Comparison of ENCODE assay signal across 24 mouse cellular contexts in genomic region chr4:135938858-135939257, GRCm38 (mm10). TPM values are rescaled to one million over a fixed set of nuclear protein-coding genes. Genes with fewer than 3 reads are reported as not detected.
DNase-seq lines count a peak whose midpoint lies in the region; ATAC-seq and TF ChIP-seq lines count a peak whose summit lies in the region.
"Had no signal": no experiment of that assay in that cellular context is flagged by ENCODE, and none has a peak within 500 bp of the region (broad histone marks: within the 10 kb centered on the region; RNA-seq: fewer than 3 reads in every experiment).

No protein-coding gene starts in this region.

- H3K36me3 ChIP-seq in liver, embryonic 12.5 days = peaks cover 26% of the 10 kb centered on the region
- H3K36me3 ChIP-seq in liver, embryonic 16.5 days (ENCODE audit: control insufficient read depth, insufficient read depth) = peaks cover 3% of the 10 kb centered on the region; the same call in 1 of the 2 replicates
- peaks cover 6% of the 10 kb centered on the region for H3K36me3 ChIP-seq in stomach, postnatal 0 days (ENCODE audit: control insufficient read depth, insufficient read depth, low read length)

- 48% methylated on average over 7 of the region's 7 CpGs for WGBS in liver, embryonic 12.5 days (ENCODE audit: insufficient replicate concordance)
- WGBS in liver, embryonic 16.5 days (ENCODE audit: insufficient replicate concordance) = 48% methylated on average over 7 of the region's 7 CpGs
- 84% methylated on average over 7 of the region's 7 CpGs for WGBS in stomach, postnatal 0 days

- no peaks in the 10 kb centered on the region for H3K27me3 ChIP-seq in liver, embryonic 12.5 days (replicated peaks)
- H3K27me3 ChIP-seq in liver, embryonic 16.5 days (ENCODE audit: control insufficient read depth, insufficient read depth, low read depth, low read length) = no peaks in the 10 kb centered on the region
- no peaks in the 10 kb centered on the region for H3K27me3 ChIP-seq in stomach, postnatal 0 days (ENCODE audit: control insufficient read depth, insufficient read depth, low read length)
- H3K27me3 ChIP-seq: forebrain, embryonic 15.5 days; heart, embryonic 15.5 days; hindbrain, embryonic 13.5 days; Patski had no signal

- ATAC-seq in liver, embryonic 12.5 days = peak; percentile 71
- peak; percentile 25; the same call in 1 of the 2 replicates for ATAC-seq in liver, embryonic 16.5 days (ENCODE audit: low read depth)
- ATAC-seq in stomach, postnatal 0 days (ENCODE audit: low FRiP score, low TSS enrichment) = no peak
- ATAC-seq in granulocyte monocyte progenitor cell, adult 5-6 weeks (replicated peaks; ENCODE audit: poor library complexity, severe bottlenecking) = no peak
- ATAC-seq: forebrain, embryonic 15.5 days; hindbrain, postnatal 0 days; Patski had no signal

- no peak overlapping the region for H3K4me3 ChIP-seq in liver, embryonic 12.5 days
- H3K4me3 ChIP-seq in liver, embryonic 16.5 days (ENCODE audit: low read depth, low read length) = no peak overlapping the region
- no peak overlapping the region for H3K4me3 ChIP-seq in stomach, postnatal 0 days (ENCODE audit: low read depth, low read length)
- H3K4me3 ChIP-seq: embryonic facial prominence, embryonic 10.5 days; forebrain, embryonic 10.5 days; forebrain, embryonic 15.5 days; gastrocnemius, adult 2 months; heart, embryonic 10.5 days; heart, embryonic 15.5 days; hindbrain, embryonic 13.5 days had no signal

- DNase-seq in ZHBTc4 (ENCODE audit: low read depth, low spot score) = peak; percentile 66
- DNase-seq in stomach, postnatal 0 days (ENCODE audit: low spot score) = no peak
- DNase-seq in right cerebral cortex, postnatal 10 days (ENCODE audit: low spot score in 2 of 2) = no peak
- DNase-seq in spleen, adult 12 weeks (ENCODE audit: low spot score) = no peak
- no peak for DNase-seq in testis, postnatal 14 days (ENCODE audit: low spot score)
- DNase-seq: adrenal gland, adult 8-10 months; adrenal gland, postnatal 36 days; cerebellum, adult 2 months; cerebellum, postnatal 10 days; gastrocnemius, adult 2 months; gastrocnemius, postnatal 25 days; heart, adult 18-20 months; heart, postnatal 14 days had no signal

- H3K4me2 ChIP-seq in liver, embryonic 12.5 days = no peak overlapping the region
- H3K4me2 ChIP-seq in liver, embryonic 16.5 days (ENCODE audit: low read depth, low read length) = no peak overlapping the region
- no peak overlapping the region for H3K4me2 ChIP-seq in stomach, postnatal 0 days (replicated peaks; ENCODE audit: low read depth)
- H3K4me2 ChIP-seq: forebrain, embryonic 15.5 days; heart, embryonic 15.5 days; hindbrain, embryonic 13.5 days had no signal

- TF ChIP-seq EP300 in stomach, postnatal 0 days (optimal IDR thresholded peaks at IDR 0.05) = no peak

- H3K27ac ChIP-seq in liver, embryonic 12.5 days = peak overlapping the region; percentile 37; the same call in 1 of the 2 replicates
- H3K27ac ChIP-seq in liver, embryonic 16.5 days (ENCODE audit: low read length) = no peak overlapping the region
- no peak overlapping the region for H3K27ac ChIP-seq in stomach, postnatal 0 days (replicated peaks)
- H3K27ac ChIP-seq: embryonic facial prominence, embryonic 10.5 days; forebrain, embryonic 10.5 days; forebrain, embryonic 15.5 days; gastrocnemius, adult 2 months; heart, embryonic 10.5 days; heart, embryonic 15.5 days; hindbrain, embryonic 13.5 days; hindbrain, postnatal 0 days had no signal

- H3K9ac ChIP-seq in liver, embryonic 12.5 days = no peak overlapping the region
- no peak overlapping the region for H3K9ac ChIP-seq in liver, embryonic 16.5 days (ENCODE audit: low read depth, low read length)
- no peak overlapping the region for H3K9ac ChIP-seq in stomach, postnatal 0 days (ENCODE audit: low read length)
- H3K9ac ChIP-seq: forebrain, embryonic 15.5 days; heart, embryonic 15.5 days; hindbrain, embryonic 13.5 days had no signal

- 0 out of 2 replicates have a peak, but pooled peaks have one; percentile 1 for TF ChIP-seq CTCF in stomach, postnatal 0 days (IDR thresholded peaks at IDR 0.05; ENCODE audit: low read depth)

- H3K4me1 ChIP-seq in liver, embryonic 12.5 days = peaks cover 71% of the 10 kb centered on the region
- peaks cover 28% of the 10 kb centered on the region for H3K4me1 ChIP-seq in liver, embryonic 16.5 days (ENCODE audit: control insufficient read depth, low read depth, low read length)
- no peaks in the 10 kb centered on the region for H3K4me1 ChIP-seq in stomach, postnatal 0 days (replicated peaks; ENCODE audit: control insufficient read depth, insufficient read depth)
- H3K4me1 ChIP-seq: forebrain, embryonic 15.5 days; hindbrain, embryonic 13.5 days had no signal

- H3K9me3 ChIP-seq in liver, embryonic 12.5 days (replicated peaks) = no peaks in the 10 kb centered on the region
- H3K9me3 ChIP-seq in liver, embryonic 16.5 days (replicated peaks; ENCODE audit: control insufficient read depth, low read length) = no peaks in the 10 kb centered on the region
- H3K9me3 ChIP-seq in stomach, postnatal 0 days (ENCODE audit: control insufficient read depth, low read length) = no peaks in the 10 kb centered on the region
- H3K9me3 ChIP-seq: embryonic facial prominence, embryonic 10.5 days; forebrain, embryonic 10.5 days; forebrain, embryonic 15.5 days; heart, embryonic 10.5 days; heart, embryonic 15.5 days; hindbrain, embryonic 13.5 days had no signal

RNA-seq across cellular contexts. Expression of gene Hmgcl, which starts 7.4 kb away (rescaled TPM):
- polyA plus RNA-seq in liver, embryonic 12.5 days (2016; fragmentation: Nextera tagmentation; extraction: Ambion mirVana) = 67.4 and 71.1 TPM in 2 replicates
- polyA plus RNA-seq in liver, embryonic 16.5 days (2015; fragmentation: Nextera tagmentation; extraction: Ambion mirVana) = 105 and 107 TPM in 2 replicates
- 154 and 163 TPM in 2 replicates for polyA plus RNA-seq in stomach, postnatal 0 days (2015; fragmentation: Nextera tagmentation; extraction: Ambion mirVana)
- total RNA-seq in granulocyte monocyte progenitor cell, adult 5-6 weeks (2014; fragmentation: Nextera tagmentation) = 51.5 and 61.2 TPM in 2 replicates
- 36.6 and 40.8 TPM in 2 replicates for total RNA-seq in granulocyte monocyte progenitor cell, adult 5-6 weeks (2017)

RNA-seq across cellular contexts. Expression of gene Fuca1, which starts 18.3 kb away (rescaled TPM):
- 22.2 and 23.8 TPM in 2 replicates for polyA plus RNA-seq in liver, embryonic 12.5 days (2016; fragmentation: Nextera tagmentation; extraction: Ambion mirVana)
- 22.7 and 28.0 TPM in 2 replicates for polyA plus RNA-seq in liver, embryonic 16.5 days (2015; fragmentation: Nextera tagmentation; extraction: Ambion mirVana)
- 171 and 179 TPM in 2 replicates for polyA plus RNA-seq in stomach, postnatal 0 days (2015; fragmentation: Nextera tagmentation; extraction: Ambion mirVana)
- 62.1 and 116 TPM in 2 replicates for total RNA-seq in granulocyte monocyte progenitor cell, adult 5-6 weeks (2014; fragmentation: Nextera tagmentation)
- 68.2 and 68.6 TPM in 2 replicates for total RNA-seq in granulocyte monocyte progenitor cell, adult 5-6 weeks (2017)

RNA-seq across cellular contexts. Expression of gene Gale, which starts 24.7 kb away (rescaled TPM):
- 36.0 and 41.2 TPM in 2 replicates for polyA plus RNA-seq in liver, embryonic 12.5 days (2016; fragmentation: Nextera tagmentation; extraction: Ambion mirVana)
- 34.5 and 37.6 TPM in 2 replicates for polyA plus RNA-seq in liver, embryonic 16.5 days (2015; fragmentation: Nextera tagmentation; extraction: Ambion mirVana)
- polyA plus RNA-seq in stomach, postnatal 0 days (2015; fragmentation: Nextera tagmentation; extraction: Ambion mirVana) = 161 and 166 TPM in 2 replicates
- total RNA-seq in granulocyte monocyte progenitor cell, adult 5-6 weeks (2014; fragmentation: Nextera tagmentation) = 6.3 and 11.1 TPM in 2 replicates
- 5.0 and 5.3 TPM in 2 replicates for total RNA-seq in granulocyte monocyte progenitor cell, adult 5-6 weeks (2017)

RNA-seq across cellular contexts. Expression of gene Lypla2, which starts 33.6 kb away (rescaled TPM):
- 59.5 and 61.7 TPM in 2 replicates for polyA plus RNA-seq in liver, embryonic 12.5 days (2016; fragmentation: Nextera tagmentation; extraction: Ambion mirVana)
- polyA plus RNA-seq in liver, embryonic 16.5 days (2015; fragmentation: Nextera tagmentation; extraction: Ambion mirVana) = 37.0 and 39.9 TPM in 2 replicates
- 88.6 and 89.6 TPM in 2 replicates for polyA plus RNA-seq in stomach, postnatal 0 days (2015; fragmentation: Nextera tagmentation; extraction: Ambion mirVana)
- 28.6 and 60.0 TPM in 2 replicates for total RNA-seq in granulocyte monocyte progenitor cell, adult 5-6 weeks (2014; fragmentation: Nextera tagmentation)
- 19.4 and 20.4 TPM in 2 replicates for total RNA-seq in granulocyte monocyte progenitor cell, adult 5-6 weeks (2017)

RNA-seq across cellular contexts. Expression of gene Cnr2, which starts 43.7 kb away (rescaled TPM):
- polyA plus RNA-seq in liver, embryonic 12.5 days (2016; fragmentation: Nextera tagmentation; extraction: Ambion mirVana) = 3.9 and 4.3 TPM in 2 replicates
- polyA plus RNA-seq in liver, embryonic 16.5 days (2015; fragmentation: Nextera tagmentation; extraction: Ambion mirVana) = 2.9 TPM in 2 replicates
- 0.10 and 0.11 TPM in 2 replicates for polyA plus RNA-seq in stomach, postnatal 0 days (2015; fragmentation: Nextera tagmentation; extraction: Ambion mirVana)
- 4.5 and 6.0 TPM in 2 replicates for total RNA-seq in granulocyte monocyte progenitor cell, adult 5-6 weeks (2014; fragmentation: Nextera tagmentation)
- total RNA-seq in granulocyte monocyte progenitor cell, adult 5-6 weeks (2017) = 4.0 and 5.1 TPM in 2 replicates

Comparison
In these comparisons a context has a peak if more than half of its experiments do, and no peak if none do; other contexts are left out.
1. ATAC-seq: peak in liver, embryonic 12.5 days (single experiment) and liver, embryonic 16.5 days (single experiment); none in stomach, postnatal 0 days (single experiment) and granulocyte monocyte progenitor cell, adult 5-6 weeks (single experiment).